Mouse (Mus musculus) hindbrain, embryonic 16.5 days (tissue): ENCODE measurements around the gene Rtel1. TPM values are rescaled to one million over a fixed set of nuclear protein-coding genes. Genes with fewer than 3 reads are reported as not detected.
A peak's percentile ranks its signal among the peaks of the same experiment; 100 is the strongest.

Experiments used
- ATAC-seq: fragments of 200-750 bp; cut with Nextera tagmentation; 2 replicates; pipeline ENCODE4 v1.8.0; 2017; ENCODE audit warnings: moderate TSS enrichment, moderate library complexity
- H3K27ac ChIP-seq: fragments of 300-500 bp; sonication (generic); 2 replicates; pipeline ENCODE4 v1.5.1; 2014; ENCODE audit warnings: low read depth, mild to moderate bottlenecking, control low read depth, low read length, moderate library complexity
- H3K27me3 ChIP-seq: fragments of 300-500 bp; sonication (generic); replicated peaks from 2 replicates; pipeline ENCODE4 v1.6.1; 2014; ENCODE audit warnings: low read length; ENCODE audit not compliant: control insufficient read depth, insufficient read depth
- H3K36me3 ChIP-seq: fragments of 300-500 bp; sonication (generic); 2 replicates; pipeline ENCODE4 v1.6.1; 2014; ENCODE audit warnings: mild to moderate bottlenecking, low read length, moderate library complexity, mixed read lengths; ENCODE audit not compliant: control insufficient read depth, insufficient read depth
- H3K4me1 ChIP-seq: fragments of 300-500 bp; sonication (generic); 2 replicates; pipeline ENCODE4 v1.6.1; 2014; ENCODE audit warnings: low read depth, low read length; ENCODE audit not compliant: control insufficient read depth, insufficient read depth
- H3K4me2 ChIP-seq: fragments of 300-500 bp; sonication (generic); 2 replicates; pipeline ENCODE4 v1.6.1; 2014; ENCODE audit warnings: mild to moderate bottlenecking, low read length, control low read depth, moderate library complexity
- H3K4me3 ChIP-seq: fragments of 300-500 bp; sonication (generic); 2 replicates; pipeline ENCODE4 v1.5.1; 2014; ENCODE audit warnings: mild to moderate bottlenecking, low read length, control low read depth, moderate library complexity
- H3K9ac ChIP-seq: fragments of 300-500 bp; sonication (generic); 2 replicates; pipeline ENCODE4 v1.6.1; 2014; ENCODE audit warnings: low read depth, mild to moderate bottlenecking, control low read depth, low read length, moderate library complexity
- H3K9me3 ChIP-seq: fragments of 300-500 bp; sonication (generic); 2 replicates; pipeline ENCODE4 v1.6.1; 2014; ENCODE audit warnings: mild to moderate bottlenecking, low read length, moderate library complexity; ENCODE audit not compliant: control insufficient read depth
- WGBS: fragments of 180-500 bp; shearing (Covaris S2); extraction: QIAGEN DNeasy Blood & Tissue Kit; methylation state at CpG from one replicate; pipeline ENCODE4 v1.1.7; 2014; 5-methylcytosine and 5-hydroxymethylcytosine counted together
- polyA plus RNA-seq: library from polyadenylated mRNA; unstranded; fragments of >200 nt; fragmentation: Nextera tagmentation; extraction: Ambion mirVana; gene quantifications from 2 replicates; pipeline ENCODE4 v1.2.1, GENCODE M21; 2015

The Rtel1 gene
- polyA plus RNA-seq, 1 experiment from 2014 or later: 33.7 TPM

DNA sequence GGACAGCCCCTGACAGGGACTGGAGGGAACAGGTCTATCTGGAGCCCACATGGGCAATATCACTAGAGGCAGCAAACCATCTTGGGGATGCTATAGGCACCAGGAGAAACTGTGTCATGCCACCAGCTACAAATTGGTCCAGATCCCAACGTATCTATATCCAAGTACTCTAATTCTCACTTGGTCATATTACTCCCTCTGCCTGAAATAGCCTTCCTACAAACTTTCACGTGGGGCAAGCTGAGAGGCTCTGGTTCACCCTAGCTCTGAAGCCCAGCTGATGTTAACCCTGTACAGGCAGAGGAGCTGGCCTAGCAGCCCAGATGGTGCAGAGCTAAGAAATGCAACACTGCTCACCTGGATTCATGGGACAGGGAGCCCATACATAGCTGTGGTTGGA, 72.0 kb downstream of the Rtel1 start:
- peaks cover 11% of the 10 kb centered on the region for H3K36me3 ChIP-seq
- H3K9ac ChIP-seq: no peak overlapping the region
- no peak overlapping the region for H3K4me3 ChIP-seq
- H3K27me3 ChIP-seq: no peaks in the 10 kb centered on the region
- ATAC-seq: no peak
- H3K4me2 ChIP-seq: no peak overlapping the region
- H3K27ac ChIP-seq: no peak overlapping the region
- no peaks in the 10 kb centered on the region for H3K4me1 ChIP-seq
- WGBS: 67% methylated on average over 2 of the region's 2 CpGs
- no peaks in the 10 kb centered on the region for H3K9me3 ChIP-seq

DNA sequence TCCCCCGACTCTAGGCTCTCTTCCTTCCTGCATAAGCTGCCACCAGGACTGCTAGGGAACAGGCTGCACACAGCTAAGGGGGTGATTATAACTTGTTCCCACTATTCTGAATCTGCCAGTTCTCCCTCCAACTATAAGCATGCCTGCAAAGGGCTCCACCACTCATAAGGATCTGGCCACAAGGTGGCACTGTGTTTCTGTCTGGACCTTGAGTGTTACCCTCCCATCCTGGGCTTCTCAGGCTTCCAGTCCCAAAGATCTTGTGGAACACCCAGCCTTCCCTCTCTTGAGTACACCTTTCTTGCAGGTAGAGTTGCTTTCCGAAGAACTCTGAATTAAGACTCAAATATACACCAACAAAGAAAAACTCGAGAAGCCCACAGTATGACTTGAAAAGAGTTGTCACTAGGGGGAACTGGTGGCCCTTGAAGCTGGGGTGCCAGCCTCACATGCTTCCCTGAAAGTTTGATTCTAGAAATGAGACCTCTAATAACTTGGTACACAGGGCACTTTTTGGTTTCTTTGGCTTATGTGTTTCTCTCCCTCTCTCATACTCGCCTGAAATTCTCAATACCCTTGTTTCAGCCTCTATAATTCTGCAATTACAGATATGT, 73.2 kb downstream of the Rtel1 start:
- Histone ChIP-seq H3K4me2 (no peak overlapping the region), H3K4me3 (no peak overlapping the region), H3K27me3 (no peaks in the 10 kb centered on the region), H3K27ac (no peak overlapping the region), H3K9me3 (no peaks in the 10 kb centered on the region), H3K9ac (no peak overlapping the region), H3K36me3 (peaks cover 11% of the 10 kb centered on the region), H3K4me1 (no peaks in the 10 kb centered on the region)
- 45% methylated on average over 4 of the region's 4 CpGs for WGBS
- ATAC-seq: peak; percentile 83

DNA sequence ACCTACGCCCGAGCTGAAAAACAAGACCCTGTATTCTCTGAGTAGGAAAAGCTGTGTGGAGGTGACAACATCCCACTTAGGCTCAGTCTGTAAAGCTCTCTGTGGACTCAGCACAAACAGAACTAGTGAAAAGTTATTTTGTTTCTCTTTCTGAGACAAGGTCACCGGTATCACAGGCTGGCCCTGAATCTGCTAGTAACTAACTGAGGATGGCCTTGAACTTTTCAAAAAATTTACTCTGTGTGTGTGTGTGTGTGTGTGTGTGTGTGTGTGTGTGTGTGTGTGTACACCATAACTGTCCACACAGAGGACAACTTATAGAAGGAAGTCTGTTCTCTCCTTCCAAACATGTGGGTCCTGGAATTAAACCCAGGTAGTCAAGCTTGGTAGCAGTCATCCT, 74.5 kb downstream of the Rtel1 start:
- no peaks in the 10 kb centered on the region for H3K27me3 ChIP-seq
- no peak overlapping the region for H3K9ac ChIP-seq
- 94% methylated on average over 3 of the region's 3 CpGs for WGBS
- H3K27ac ChIP-seq: no peak overlapping the region
- no peaks in the 10 kb centered on the region for H3K9me3 ChIP-seq
- no peak for ATAC-seq
- H3K36me3 ChIP-seq: peaks cover 11% of the 10 kb centered on the region
- H3K4me2 ChIP-seq: no peak overlapping the region
- H3K4me1 ChIP-seq: no peaks in the 10 kb centered on the region
- no peak overlapping the region for H3K4me3 ChIP-seq

DNA sequence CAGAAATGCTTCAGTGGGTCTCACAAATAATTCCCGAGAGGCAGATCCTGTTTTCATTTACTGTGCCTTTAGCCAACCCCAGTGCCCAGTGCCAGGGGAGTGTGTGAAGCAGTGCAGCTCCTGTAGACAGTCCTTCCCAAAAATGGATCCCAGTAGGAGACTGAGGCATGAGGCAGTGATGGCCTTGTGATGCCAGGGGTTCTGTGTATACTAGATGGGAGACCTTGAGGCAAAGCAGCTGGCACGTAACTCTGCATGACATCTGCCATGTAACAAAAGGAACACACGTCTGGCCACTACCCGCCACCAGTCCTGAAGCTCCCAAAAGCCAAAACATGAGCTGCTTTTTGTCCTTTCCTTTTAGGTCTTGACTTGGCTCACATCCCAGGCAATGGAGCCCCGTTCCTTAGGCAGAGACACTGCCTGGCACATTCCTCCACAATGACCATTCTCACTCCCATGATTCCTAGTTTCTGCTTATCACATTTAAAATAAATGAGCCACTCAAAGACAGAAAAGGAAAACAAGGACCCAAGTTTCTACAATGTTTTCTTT, 77.7 kb downstream of the Rtel1 start:
- 59% methylated on average over 5 of the region's 5 CpGs for WGBS
- Histone ChIP-seq H3K4me3 (no peak overlapping the region), H3K9ac (no peak overlapping the region), H3K9me3 (no peaks in the 10 kb centered on the region), H3K36me3 (no peaks in the 10 kb centered on the region), H3K4me2 (no peak overlapping the region), H3K27ac (no peak overlapping the region), H3K27me3 (no peaks in the 10 kb centered on the region), H3K4me1 (no peaks in the 10 kb centered on the region)
- ATAC-seq: no peak

DNA sequence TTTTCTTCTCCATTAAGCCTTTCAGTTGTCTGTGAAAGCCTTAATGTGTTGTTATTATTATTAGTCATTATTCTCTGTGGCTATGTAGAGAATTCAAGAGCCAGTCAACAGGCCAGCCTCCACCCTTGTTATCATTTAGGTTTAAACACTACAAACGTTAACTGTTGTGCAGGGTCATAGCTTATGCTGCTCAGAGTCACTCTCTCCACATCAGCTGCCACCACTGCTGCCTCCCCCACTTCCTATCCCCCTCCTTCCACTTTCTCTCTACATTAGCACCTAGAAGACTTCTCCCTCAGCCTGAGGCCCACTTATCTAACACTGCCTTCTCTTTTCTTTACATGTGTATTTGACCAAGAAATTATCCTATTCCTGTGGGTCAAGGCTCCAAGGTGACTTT, 82.0 kb downstream of the Rtel1 start:
- no peak for ATAC-seq
- Histone ChIP-seq H3K27ac (no peak overlapping the region), H3K27me3 (no peaks in the 10 kb centered on the region), H3K9ac (no peak overlapping the region), H3K4me1 (no peaks in the 10 kb centered on the region), H3K36me3 (no peaks in the 10 kb centered on the region), H3K4me2 (no peak overlapping the region), H3K9me3 (no peaks in the 10 kb centered on the region), H3K4me3 (no peak overlapping the region)
- 36% methylated on average over 1 of the region's 1 CpGs for WGBS

DNA sequence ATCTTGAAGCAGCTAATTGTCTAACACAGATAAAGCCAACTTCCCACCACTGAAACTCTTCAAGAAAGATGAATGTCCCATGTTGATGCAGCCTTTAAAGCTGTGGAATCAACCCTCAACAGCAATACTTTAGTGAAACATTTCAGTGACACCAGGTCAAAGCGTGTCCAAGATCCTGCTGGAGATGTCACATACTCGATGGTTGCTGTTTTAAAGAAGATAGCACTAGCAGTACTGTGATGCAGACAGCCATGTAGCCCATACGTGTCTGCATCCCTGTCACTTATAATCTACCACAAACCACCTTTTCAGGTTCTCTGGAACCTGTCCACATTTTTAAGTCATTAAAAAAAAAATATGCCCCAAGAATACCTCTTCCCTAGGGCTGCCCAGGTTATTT, 84.2 kb downstream of the Rtel1 start:
- Histone ChIP-seq H3K27ac (no peak overlapping the region), H3K27me3 (no peaks in the 10 kb centered on the region), H3K9ac (no peak overlapping the region), H3K9me3 (no peaks in the 10 kb centered on the region), H3K4me3 (no peak overlapping the region), H3K4me1 (no peaks in the 10 kb centered on the region), H3K4me2 (no peak overlapping the region), H3K36me3 (no peaks in the 10 kb centered on the region)
- no peak for ATAC-seq
- WGBS: 86% methylated on average over 3 of the region's 3 CpGs

Other genes starting within 250 kb of the Rtel1 start
- 41.4 and 47.3 TPM in 2 replicates for gene Kcnq2, start 184.4 kb upstream of the Rtel1 start, polyA plus RNA-seq
- 5.4 and 9.7 TPM in 2 replicates for gene Eef1a2, start 162.7 kb upstream of the Rtel1 start, polyA plus RNA-seq
- gene Ppdpf, start 132.5 kb upstream of the Rtel1 start, polyA plus RNA-seq: 380 and 389 TPM in 2 replicates
- gene Ptk6, start 117.0 kb upstream of the Rtel1 start, polyA plus RNA-seq: not detected in 2 replicates
- 0.21 and 0.35 TPM in 2 replicates for gene Srms, start 106.6 kb upstream of the Rtel1 start, polyA plus RNA-seq
- gene Fndc11, start 99.7 kb upstream of the Rtel1 start, polyA plus RNA-seq: 0.26 TPM in 2 replicates
- gene Helz2, start 77.7 kb upstream of the Rtel1 start, polyA plus RNA-seq: 0.37 and 0.44 TPM in 2 replicates
- 13.0 and 15.6 TPM in 2 replicates for gene Gmeb2, start 31.7 kb upstream of the Rtel1 start, polyA plus RNA-seq
- gene Stmn3, start 5.2 kb upstream of the Rtel1 start, polyA plus RNA-seq: 1,680 and 1,967 TPM in 2 replicates
- 75.0 and 83.7 TPM in 2 replicates for gene Zgpat, start 45.2 kb downstream of the Rtel1 start, polyA plus RNA-seq
- gene Arfrp1, start 45.7 kb downstream of the Rtel1 start, polyA plus RNA-seq: 83.5 and 87.2 TPM in 2 replicates
- gene Lime1, start 60.3 kb downstream of the Rtel1 start, polyA plus RNA-seq: 46.4 and 56.5 TPM in 2 replicates
- gene Zbtb46, start 139.7 kb downstream of the Rtel1 start, polyA plus RNA-seq: 19.1 and 22.7 TPM in 2 replicates
- gene Abhd16b, start 173.5 kb downstream of the Rtel1 start, polyA plus RNA-seq: 0.09 TPM in 1 of 2 replicates, not detected in the other
- gene Tpd52l2, start 177.4 kb downstream of the Rtel1 start, polyA plus RNA-seq: 121 and 126 TPM in 2 replicates
- 284 and 286 TPM in 2 replicates for gene Dnajc5, start 200.7 kb downstream of the Rtel1 start, polyA plus RNA-seq